Mouse (Mus musculus) CD4-positive helper T cell, adult 2 months (primary cell): ENCODE measurements around the gene Ap1m2.
A peak's percentile ranks its signal among the peaks of the same experiment; 100 is the strongest.
"Not testable (repeated sequence)": the region's sequence is repeated elsewhere in the genome, so short reads cannot be mapped to it uniquely, and the experiment has no call there.

ENCODE experiments used
- DNase-seq: peaks from one replicate; pipeline ENCODE4 v3.0.0-alpha.2; 2012; ENCODE audit warnings: low read depth, missing footprints, low spot score

Ap1m2 gene

DNA sequence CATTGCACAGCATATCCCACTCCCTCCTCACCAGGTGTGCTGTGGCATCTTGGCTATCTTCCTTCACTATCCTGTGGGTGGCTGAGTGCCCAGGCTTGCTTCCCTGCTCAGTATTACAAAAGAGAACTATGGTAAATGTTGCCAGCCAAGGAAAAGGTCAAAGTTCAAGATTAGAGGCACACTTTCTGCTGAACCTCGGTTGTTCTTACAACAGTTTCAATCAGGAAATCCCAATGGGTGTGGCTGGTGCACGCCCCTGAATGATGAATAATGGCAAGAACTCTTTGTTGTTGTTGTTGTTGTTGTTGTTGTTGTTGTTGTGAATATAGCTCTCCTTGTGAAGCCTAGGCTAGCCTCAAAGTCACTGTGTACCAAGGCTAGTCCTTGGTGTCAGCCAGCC lies 50.3 kb downstream of the Ap1m2 start:
- DNase-seq = no peak

DNA sequence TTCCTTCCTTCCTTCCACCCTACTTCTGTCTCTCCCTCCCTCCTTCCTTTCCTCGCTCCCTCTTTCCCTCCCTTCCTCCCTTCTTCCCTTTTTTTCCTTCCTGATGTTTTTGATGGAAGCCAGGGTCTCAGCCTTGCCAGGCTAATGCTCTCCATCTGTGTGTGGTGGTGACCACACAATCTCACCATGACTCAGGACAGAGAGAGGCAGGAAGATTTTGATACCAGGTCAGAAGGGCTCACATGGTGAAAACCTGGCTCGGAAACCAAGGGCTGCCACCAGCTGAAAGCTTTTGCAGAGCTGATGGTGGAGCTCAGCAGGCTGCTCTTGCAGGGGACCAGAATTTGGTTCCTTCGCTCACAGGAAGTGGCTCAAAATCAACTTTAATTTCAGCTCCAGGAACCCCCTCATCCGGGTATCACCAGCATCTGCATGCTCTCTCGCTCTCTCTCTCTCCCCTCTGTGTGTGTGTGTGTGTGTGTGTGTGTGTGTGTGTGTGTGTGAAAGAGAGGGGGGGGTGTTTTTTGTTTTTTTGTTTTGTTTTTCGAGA lies 51.6 kb downstream of the Ap1m2 start:
- DNase-seq = peak; percentile 48

DNA sequence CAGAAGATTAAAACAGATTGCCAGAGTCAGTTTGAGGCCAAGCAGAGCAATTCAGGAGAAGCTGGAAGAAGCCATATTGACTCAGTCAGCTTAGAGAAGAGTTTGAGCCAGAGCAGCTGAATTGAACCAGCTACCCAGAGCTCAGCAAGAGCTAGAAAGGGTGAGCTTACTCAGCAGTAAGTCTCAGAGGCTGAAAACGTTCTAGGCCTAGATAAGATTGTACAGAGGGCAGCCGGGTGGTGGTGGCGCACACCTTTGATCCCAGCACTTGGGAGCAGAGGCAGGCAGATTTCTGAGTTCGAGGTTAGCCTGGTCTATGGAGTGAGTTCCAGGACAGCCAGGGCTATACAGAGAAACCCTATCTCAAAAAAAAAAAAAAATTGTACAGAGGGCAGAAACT lies 55.8 kb downstream of the Ap1m2 start:
- not testable (repeated sequence) for DNase-seq

DNA sequence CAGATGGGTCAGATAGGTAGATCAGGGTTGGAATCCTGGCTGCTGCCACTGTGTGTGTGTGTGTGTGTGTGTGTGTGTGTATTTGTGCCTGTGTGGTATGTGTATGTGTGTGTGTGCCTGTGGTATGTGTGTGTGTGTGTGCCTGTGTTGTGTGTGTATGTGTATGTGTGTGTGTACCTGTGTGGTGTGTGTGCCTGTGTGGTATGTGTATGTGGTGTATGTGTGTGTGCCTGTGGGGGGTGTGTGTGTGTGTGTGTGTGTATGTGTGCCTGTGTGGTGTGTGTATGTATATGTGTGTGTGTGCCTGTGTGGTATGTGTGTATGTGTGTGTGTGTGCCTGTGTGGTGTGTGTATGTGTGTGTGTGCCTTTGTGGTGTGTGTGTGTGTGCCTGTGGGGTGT lies 57.4 kb downstream of the Ap1m2 start:
- no peak for DNase-seq

DNA sequence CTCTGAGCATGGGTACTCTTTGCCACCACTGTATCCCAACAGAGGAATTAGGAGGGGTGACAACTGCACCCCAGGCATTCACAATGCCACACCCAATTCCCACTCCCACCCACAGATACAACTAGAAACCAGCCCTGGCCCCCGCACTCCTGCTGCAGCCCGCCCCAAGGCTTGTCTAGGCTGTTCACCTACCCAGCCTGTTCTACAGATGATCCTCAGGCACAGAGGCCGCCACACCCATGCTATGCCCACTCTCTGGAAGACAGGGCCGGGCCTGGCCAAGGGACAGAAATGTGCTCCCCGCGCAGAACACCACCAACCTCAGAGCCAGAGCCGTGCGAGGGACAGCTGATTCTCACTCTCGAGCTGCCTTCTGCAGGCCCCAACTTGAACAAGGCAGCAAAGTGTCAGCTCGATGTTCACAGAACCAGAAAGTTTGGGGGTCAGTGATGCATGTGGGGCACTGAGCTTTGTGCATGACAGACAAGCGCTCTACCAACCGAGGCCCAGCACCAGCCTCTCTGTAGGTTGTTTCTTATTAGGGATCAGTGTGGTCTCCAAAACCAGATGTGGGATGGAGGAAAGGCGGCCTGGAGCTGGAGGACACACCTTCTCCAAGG lies 60.9 kb downstream of the Ap1m2 start:
- DNase-seq = no peak

DNA sequence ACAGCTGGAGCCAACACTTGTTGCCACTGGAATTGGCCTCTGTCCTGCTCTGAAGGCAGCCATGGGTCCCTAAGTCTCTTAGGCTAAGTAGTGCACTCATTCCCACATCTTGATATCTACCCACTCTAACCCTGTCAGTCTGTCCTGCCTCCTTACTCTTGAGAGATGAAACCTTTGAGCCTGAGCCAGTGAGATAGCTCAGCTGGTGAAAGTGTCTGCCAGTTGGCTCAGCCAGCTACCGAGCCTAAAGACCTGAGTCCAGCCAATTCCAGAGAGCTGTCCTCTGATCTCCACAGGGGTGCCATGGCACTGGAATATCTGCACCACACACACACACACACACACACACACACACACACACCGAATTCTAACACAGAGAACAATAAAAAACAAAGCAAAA lies 61.6 kb downstream of the Ap1m2 start:
- DNase-seq = no peak

DNA sequence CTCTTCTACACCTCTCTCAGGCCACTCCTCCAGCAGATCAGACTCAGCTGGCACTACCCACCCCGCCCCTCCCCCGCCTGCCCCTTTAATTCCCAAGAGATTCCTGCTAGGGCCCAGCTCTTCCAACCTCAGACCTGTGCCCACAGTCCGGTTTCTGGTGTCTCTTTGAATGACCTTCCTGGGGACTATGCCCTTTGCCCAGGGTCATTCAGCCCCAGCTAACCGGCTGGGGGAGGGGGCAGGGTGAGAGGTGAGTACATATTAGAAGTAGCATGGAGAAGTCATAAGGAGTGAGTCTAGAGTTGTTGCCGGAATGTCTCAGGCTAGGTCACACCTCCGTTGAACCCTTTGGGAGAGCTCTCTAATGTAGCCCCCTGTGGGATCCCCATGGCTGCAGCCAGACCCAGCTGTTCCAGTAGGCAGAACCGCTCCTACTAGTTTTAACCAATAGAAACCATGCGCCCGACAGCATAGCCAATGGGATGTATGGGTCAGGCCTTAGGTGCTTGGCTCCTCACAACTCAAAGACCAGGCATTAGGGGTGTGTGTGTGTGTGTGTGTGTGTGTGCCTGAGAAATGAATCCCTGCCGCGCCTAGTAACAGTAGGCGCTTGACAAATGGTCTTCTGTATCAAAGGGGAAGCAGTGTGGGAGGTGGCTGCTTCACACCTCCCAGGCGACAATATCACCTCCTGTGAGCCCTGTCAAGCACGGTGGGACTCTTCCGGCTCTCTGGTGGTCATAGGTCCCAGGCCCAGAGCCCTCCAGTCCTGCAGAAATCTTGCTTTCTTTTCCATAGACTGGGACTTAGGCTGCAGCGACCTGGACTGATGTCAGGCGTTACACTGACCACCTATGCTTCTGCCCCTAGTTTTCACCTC lies 62.3 kb downstream of the Ap1m2 start:
- no peak for DNase-seq

DNA sequence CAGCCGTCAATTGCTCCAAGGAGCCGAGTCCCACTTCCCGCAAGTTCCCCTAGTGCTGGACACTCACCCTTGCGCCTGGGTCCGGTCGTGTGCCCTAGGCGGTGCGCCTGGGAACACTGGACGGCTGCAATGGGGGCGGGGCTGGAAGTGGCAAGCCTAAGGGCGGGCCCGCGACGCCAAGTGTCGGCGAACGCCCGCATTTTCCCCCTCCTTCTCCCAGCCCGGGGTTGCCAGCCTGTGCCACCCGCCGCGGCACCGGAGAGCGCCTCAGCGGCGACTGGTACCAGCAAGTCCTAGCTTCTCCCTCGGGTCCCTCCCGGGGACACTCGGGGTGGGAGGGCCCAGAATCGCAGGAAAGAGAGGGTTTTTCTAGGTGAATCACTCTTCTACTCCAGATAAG lies 63.8 kb downstream of the Ap1m2 start, which contains the start of gene S1pr5:
TSS of gene S1pr5 (minus strand) at position 118 of the 400 bp plus-strand sequence.
- no peak for DNase-seq

DNA sequence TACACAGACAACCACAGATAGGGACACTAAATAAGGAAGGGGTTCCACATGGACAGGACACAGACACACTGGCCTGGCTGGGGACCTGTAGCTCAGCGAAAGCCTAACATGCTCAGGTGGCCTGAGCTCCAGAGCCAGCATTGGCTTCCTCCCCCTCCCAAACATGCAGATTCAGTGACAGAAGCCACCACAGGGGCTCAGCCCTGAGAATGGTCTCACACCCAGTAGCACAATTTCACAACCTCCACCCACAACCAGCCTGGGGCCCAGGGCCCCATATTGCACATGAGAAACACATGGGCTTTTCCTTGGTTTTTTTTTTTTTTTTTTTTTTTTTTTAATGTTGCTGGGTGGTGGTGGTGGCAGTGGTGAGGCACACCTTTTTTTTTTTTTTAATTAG lies 65.8 kb downstream of the Ap1m2 start:
- no peak for DNase-seq

DNA sequence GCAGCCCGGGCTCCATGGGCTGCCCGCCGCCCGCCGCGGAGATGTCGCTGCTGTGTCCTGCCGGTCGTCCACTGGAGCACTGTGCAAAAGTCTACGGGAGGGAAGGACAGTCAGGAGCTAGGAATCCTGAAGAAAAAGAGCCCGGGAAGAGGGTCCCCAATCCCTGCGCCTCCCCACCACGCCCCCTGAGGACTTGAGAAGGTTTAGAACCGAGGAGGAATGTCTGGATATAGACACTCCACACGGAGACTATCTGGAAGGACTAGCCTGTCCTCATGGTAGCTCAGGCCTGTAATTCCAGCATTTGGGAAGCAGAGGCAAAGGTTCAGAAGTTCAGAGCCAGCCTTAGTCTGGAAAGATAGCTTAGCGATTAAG lies 67.0 kb downstream of the Ap1m2 start:
- no peak for DNase-seq

DNA sequence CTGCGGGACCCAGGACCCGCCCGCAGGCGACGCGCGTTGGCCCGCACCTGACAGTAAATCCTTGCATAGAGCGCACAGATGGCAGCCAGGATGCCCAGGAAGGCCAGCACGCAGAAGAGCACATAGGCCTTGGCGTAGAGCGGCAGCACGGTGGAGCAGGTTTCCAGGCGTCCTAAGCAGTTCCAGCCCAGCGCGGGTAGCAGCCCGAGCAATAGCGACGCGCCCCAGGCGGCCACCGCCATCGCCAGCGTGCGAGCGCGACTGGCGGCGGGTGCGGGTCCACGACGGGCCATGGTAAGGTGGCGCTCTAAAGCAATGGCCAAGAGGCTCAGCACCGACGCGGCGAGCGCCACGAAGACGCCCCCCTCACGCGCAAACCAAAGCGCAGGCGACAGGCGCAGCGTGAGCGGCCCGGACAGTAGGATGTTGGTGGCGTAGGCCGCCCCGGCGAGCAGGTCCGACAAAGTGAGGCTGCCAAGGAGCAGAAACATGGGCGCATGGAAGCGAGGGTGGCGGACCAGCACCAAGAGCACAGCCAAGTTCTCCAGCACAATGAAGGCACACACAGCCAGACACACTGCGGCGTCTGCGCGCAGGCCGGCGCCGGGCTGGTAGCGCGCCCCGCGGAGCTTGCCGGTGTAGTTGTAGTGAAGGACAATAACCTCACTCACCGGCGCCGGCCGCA lies 67.6 kb downstream of the Ap1m2 start:
- peak; percentile 39 for DNase-seq
